Mouse (Mus musculus) ovary, postnatal 14 days (tissue): ENCODE results near the gene Tm7sf2.

Experiments used
- DNase-seq: peaks from one replicate; pipeline ENCODE4 v3.0.0; 2022; ENCODE audit warnings: low spot score

Tm7sf2 gene

DNA sequence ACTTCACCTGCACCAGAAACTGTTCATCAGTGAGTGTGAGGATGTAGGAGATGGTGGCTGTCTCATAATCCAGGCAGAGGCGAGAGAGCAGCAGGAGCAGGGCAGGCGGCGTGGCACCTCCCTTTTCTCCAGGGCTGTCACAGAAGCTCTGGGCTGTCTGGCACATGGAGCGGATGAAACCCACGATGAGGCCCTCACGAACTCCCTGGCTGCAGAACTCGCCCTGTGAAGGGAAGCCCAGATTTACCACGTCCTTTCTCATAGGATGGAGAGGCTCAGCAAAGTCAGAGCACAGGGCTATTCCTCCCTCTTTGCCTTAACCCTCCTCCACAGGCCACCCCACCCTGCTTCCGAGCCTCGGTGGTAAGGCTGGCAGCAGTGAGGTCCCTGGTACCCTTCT lies 1.7 kb upstream of the Tm7sf2 start:
- DNase-seq, result no peak

DNA sequence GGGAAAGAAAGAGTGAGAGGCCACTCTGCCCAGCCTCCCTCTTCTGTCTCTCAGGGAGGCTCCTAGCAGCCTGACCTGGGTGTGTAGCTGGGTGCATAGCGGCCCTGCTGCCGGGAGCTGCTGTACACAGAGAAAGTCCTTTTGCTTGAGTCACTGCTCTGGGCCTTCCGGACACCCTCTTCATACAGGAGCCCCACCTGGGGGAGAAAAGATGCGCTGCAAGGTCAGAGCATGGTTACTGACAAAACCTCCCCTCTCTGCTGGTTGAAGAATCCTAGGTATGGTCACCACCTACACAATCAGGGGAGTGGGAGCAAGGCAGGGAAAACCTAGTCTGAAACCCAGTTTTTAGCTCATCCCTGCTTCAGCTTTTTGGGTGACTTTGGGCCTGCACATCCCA lies 778 bp upstream of the Tm7sf2 start:
- DNase-seq, result no peak

DNA sequence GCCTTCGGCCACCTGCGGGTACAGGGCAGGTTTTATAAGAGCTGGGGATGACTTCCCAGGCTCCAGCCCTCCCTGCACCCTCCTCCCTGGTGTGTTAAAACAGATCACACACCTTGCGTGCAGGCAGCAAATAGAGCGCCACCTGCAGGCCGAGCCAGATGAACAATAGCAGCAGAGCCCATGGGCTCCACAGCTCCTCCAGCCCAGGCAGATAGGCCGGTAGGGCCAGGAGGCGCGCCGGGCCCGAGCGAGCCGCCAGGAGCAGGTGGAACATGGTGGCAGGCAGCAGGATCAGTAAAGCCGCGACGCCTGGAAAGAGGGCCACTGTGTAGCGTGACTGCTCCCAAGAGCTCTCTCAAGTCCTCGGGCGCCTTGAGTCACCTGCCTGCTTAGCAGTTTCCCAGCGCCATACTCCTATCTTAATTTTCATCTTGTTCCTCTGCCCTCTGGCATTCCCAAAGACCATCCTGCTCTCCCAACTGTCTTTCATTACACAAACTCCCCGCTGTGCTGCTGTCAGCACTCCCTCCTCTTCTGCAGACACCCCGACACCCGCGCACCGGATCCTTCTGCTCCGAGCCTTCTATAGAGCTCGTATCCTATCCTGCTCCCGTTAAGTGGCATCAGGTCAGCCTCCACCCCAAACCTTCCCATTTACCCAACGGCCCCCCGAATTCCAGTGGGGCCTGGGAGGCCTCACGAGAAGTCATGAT lies 1.0 kb downstream of the Tm7sf2 start:
- DNase-seq, result peak; percentile 65

DNA sequence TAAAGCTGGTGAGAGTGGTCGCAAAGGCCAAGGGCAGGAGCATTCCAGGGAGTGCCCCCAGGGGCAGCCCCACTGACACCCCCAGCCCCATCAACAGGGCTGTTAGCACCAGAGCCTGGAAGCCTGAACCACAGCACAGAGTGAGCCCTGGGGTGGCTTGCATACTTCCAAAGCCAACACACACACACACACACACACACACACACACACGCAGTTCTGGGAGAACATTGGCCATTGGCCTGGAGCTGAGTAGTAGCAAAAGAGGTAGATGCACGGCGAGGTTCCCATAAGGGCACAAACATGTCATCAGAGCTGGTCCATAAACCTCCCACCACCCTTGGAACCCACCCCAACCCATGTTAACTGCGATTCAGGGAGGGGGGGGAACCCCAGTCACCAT lies 1.6 kb downstream of the Tm7sf2 start:
- no peak for DNase-seq

DNA sequence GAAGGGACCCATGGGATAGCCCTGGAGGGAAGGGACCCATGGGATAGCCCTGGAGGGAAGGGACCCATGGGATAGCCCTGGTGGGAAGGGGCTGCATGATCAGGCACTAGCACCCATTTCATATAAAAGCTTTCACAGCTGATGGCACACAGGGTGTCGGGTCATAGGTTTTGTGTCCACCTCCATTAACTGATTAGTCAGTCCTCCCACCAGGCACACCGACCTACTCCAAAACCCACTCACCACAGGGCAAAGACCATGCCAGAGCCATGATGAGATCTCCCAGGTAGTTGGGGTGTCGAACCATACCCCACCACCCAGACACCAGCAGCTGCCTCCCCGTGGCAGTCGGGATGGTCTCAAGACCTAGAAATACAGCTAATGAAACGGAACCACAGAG lies 5.1 kb downstream of the Tm7sf2 start:
- no peak for DNase-seq

DNA sequence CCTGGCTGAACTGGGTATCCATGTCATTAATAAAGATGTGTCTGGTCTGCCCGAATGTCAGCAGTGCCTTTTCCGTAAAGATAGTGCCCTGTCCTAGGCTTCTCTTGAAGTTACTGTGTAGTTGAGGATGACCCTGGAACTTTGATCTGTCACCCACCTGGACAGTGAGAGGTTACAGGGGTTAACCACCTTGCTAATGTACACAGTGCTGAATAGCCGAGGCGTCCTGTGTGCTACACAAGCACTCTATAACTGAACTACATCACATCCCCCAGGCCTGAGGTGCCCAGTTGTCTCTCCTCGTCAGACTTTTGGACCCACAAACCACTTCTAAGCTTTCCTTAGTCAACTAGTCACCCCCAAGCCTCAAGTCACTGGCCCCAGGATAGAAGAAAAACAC lies 5.8 kb downstream of the Tm7sf2 start:
- no peak for DNase-seq

DNA sequence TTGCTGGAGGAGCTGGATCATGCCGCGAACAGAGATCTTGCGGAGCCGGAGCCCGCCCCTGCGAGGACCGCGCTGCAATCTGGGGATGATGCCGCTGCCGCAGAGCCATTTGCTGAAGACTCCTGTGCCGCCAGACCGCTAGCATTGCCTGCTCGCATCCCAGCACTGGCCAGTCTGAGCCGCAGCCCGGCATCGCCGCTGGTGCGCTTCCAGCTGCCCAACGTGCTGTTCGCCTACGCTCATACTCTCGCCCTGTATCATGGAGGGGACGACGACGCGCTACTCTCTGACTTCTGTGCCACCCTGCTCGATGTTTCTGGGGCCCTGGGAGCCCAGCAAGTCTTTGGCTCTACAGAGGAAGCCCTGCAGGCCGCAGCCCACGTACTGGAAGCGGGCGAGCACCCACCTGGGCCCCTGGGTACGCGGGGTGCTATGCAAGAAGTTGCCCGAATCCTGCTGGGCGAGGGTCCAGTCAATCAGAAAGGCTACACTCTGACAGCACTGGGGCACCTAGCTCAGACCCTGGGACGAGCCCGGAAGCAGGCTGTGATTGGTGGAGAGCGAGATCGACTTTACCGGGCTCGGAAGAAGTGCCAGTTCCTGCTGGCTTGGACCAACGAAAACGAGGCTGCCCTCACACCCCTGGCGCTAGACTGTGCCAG lies 6.4 kb downstream of the Tm7sf2 start:
- DNase-seq, result no peak

DNA sequence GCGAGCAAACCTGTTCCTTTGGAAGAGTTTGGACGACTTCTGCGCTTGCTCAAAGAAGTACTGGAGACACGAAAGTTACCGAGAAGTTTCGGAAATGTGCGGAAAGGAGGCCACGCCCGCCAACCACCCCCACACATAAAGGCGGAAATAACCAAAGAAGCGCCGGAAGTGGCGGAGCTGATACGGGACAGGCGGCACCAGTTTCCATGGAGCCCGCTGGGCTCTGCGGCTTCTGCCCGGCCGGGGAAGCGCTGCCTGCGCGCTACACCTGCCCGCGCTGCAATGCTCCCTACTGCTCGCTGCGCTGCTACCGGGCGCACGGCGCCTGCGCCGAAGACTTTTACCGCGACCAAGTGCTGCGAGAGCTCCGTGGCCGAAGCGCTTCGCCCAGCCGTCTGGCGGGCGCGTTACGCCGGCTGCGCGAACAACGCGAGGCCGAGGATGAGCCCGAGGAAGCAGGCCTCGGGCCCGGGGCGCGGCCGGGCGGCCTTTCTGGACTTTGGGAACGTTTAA lies 7.1 kb downstream of the Tm7sf2 start, which contains the start of gene Znhit2:
Gene Znhit2 (plus strand): TSS at position 172 of the 513 bp plus-strand sequence.
- DNase-seq, result peak; percentile 85

DNA sequence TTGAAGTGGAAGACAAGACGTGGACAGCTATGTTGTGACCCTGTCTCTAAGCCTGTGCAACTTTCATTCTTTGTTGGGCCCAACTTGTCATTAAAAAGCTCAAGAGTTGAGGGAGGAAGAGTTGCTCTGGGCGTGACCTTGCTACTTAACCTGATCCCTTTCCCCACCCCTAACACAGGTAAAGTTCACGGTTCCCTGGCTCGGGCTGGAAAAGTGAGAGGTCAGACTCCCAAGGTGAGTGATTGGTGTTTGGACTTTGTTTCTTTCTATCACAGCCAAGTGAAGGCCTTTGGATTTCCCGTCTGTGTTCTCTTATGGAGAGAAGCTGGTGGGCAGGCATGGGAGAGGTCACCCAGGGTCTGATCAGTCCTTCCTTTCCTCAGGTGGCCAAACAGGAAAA lies 9.2 kb downstream of the Tm7sf2 start:
- DNase-seq, result no peak

DNA sequence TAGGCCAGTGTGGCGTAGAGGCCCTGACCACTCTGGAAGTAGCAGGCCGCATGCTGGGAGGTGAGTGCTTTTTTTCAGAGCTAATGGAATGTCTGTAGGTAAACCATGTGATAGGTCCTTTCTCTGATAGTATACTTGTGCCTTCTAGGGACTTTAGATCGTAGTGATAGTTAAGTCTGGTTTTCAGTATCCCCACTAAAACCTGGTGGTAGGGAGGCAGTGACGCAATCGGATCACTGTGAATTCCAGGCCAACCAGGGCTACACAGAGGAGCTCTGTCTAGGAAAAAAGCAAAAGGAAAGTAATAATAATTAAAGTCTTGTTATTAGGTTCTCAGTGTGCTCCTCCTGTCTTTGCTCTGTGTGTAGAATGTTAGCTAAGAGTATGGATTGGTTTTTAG lies 9.7 kb downstream of the Tm7sf2 start:
- DNase-seq, result no peak

DNA sequence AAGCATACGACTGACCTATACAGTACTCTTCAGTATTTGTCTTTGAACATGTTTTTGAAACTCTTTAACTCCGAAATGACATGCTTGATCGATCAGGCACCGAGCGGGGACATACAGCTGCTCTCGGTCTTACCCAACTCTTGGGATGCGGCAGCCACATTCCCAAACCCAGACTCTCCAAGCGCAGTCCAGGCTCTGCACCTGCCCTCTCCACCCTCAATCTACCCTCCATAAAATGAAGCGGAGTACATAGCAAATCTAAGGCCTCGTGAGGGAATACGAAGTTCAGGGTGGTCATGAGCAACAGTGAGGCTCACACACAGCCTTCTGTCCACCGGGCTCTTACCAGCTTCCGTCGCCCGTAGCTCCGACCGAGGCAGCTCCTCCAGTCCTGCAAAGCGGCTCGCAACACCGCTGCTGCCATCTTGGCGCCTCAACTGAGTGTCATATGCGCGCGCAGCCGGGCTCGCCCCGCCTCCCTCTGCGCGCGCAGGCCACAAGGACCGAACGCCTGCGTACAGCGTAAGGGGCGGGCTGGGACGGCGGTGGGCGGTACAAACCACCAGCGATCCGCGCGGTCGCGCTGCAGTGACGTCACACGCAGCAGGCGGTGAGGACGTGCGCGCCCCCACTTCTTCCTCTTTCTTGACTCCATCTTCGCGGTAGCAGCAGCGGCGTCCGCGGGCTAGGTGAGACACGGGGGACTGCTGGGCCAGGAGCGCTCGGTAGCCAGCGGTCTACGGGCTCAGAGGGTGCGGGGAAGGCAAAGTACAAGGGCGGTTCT lies 10.7 kb downstream of the Tm7sf2 start, which contains the start of the genes Mrpl49 and Fau:
Gene Mrpl49 (minus strand): TSS at position 473 of the 784 bp plus-strand sequence.
Gene Fau (plus strand): TSS at position 532 of the 784 bp plus-strand sequence.
- DNase-seq, result peak; percentile 97

DNA sequence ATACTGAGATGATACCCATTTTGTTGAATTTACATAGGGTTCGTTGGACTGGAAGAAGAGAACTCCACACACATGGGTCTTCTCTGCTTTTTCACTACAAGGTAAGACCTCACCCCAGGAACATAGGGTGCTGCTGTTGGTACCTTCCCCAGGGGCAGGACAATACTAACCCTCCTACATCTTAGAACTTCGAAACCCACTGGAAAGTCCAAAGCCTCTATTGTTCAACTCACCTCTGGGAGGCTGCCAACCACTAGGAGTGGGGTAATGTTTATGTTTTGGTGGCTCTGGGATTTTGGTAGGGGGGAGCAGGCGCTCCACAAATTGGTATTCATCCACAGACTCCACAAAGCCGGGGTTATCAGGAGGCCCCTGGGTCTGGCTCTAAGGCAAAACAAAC lies 11.5 kb downstream of the Tm7sf2 start:
- no peak for DNase-seq

DNA sequence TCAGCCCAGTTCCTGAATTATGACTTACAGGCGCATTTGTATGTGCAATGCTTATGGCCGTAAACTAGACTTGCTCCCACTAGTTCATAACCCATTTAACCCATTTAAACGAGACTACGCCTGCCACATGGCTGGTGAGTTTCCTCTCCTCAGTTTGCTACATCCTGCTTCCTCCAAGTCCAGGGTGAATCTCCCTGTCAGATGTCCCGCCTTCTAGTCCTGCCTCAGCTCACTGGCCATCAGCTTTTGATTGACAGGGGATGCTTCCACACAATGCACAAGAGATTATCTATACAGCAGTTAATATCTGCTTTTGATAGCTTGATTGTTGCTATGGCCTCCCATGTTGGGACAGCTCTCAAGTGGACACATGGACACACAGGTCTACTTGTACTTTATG lies 13.9 kb downstream of the Tm7sf2 start:
- no peak for DNase-seq

DNA sequence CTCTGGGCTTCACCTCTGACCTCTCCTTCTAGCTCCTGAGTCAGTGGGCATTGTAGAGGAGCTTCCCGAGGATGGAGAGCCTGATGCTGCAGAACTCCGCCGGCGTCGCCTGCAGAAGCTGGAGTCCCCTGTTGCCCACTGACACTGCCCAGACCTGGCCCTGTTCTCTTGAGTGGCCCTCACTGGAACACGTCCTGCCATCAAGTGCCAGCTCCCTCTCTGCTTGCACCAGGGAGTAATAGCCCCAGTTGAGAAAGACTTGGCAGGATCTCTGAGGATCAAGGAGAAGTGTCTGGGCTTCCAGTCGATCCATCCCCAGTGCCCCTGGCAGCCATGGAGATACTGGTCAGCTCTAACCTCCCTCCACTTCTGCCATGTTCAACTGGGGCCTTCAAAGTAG lies 15.7 kb downstream of the Tm7sf2 start:
- no peak for DNase-seq

DNA sequence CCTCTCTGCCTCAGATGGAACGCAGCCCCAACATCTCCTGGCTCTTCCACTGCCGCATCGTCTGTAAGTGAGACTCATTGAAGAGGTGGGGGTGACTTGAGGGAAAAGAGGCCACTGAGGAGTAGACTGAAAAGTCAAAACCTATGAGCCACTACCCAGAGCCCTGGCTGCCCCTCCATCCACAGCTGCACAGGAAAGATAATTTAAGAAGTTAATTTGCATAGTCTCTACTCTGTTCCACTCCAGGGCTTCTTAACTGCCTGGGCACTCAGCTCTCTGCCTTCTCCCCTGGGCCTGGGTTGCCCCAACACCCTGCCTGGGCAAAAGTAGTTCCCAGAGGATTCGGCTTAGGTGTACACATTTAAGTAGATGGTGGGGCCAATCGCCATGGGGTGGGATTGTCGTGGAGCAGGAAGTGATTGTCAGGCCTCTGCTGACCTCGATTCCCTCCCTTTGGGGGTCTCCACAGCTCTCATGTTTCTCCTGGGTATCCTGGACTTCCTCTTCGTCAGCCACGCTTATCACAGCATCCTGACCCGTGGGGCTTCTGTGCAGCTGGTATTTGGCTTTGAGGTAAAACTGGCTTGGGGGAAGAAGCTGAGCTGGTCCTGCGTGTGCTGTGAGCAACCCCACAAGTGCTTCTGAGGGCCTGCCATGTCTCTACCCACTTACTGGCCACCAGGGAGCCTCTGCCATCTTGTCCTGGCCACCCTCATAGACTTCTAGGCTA lies 19.3 kb downstream of the Tm7sf2 start:
- DNase-seq, result no peak

DNA sequence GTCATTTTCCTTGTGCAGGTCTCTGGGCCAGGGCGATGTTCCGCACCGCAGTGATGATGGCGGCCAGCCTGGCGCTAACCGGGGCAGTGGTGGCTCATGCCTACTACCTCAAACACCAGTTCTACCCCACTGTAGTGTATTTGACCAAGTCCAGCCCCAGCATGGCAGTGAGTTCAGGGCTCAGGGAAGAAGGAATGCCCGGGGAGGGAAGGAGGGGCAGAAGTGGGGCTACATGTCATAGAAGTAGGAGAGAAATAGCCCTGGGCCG lies 20.3 kb downstream of the Tm7sf2 start:
- no peak for DNase-seq

DNA sequence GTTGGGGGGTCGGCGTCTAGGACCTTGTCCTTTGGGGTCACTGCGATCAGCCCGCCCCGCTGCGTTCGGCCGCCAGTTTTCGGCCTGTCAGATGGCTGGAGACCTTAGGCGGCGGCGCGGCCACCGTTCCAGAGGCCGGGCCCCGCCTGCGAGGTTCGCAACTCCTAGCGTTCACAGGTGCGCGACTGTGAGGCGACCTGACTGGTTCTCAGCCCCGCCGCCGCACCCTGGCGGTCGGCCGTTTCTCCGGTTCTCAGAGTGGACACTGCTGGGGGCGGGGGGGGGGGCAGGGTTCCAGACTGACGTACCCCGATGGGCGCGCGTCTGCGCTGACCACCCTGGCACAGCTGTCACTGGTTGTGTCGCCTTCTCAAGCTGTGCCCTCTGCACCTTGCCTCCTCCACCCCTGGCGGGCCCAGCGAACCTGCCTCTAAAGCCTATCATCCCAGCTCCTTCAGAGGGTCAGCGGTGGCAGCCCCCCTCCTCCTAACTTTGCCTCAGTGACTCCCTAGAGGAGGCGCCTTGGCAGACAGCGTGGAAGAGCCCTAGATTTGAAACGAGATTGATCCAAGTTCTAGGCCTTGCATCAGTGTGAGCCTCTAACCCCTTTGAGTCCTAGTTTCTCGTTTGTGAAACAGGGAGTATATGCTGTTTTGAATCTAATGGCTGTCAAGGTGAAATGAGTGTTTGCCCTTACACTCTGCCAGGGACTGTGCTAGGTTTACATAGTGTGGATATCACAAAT lies 20.8 kb downstream of the Tm7sf2 start:
- DNase-seq, result no peak

DNA sequence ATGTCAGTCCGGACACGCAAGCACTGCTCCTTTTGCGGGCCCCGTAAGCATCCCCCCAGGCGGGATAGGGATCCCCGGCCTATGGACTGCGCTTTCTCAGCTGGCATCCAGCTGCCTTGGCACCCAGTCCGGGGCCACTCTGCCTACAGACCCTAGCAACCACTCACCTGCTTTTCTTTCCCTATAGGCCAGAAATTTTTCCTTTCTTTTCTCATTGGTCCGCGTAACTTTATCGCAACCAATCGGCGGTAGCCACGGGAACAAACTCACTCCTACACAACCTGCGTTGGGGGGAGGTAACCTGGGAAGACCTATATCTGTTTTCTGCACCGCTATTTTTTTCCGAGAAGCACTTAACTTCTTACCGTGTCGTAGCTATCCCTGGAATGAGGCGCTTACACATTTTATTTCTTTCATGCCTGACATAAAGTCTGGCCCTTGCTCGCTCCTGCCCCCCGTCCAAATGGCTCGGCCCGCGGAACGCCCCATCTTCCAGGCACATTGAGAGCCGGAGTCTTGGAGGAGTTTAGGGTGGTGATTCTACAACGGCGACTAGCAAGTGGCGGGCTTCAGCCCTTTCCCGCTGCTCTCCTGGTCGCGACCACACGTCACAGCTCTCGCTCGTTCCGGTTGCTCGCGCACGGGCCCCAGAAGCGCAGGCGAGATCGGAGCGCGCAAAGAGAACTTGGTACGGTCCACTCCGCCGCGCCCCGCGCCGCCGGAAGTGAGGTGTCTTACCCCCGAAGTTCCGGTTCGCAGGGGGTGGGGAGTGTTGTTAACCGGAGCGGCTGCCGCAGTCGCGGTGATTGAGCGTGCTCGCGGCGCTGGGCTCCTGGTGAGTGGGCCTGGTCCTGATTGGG lies 21.6 kb downstream of the Tm7sf2 start, which contains the start of gene Syvn1:
Gene Syvn1 (plus strand): TSS at position 283 of the 860 bp plus-strand sequence.
- DNase-seq, result peak; percentile 73

DNA sequence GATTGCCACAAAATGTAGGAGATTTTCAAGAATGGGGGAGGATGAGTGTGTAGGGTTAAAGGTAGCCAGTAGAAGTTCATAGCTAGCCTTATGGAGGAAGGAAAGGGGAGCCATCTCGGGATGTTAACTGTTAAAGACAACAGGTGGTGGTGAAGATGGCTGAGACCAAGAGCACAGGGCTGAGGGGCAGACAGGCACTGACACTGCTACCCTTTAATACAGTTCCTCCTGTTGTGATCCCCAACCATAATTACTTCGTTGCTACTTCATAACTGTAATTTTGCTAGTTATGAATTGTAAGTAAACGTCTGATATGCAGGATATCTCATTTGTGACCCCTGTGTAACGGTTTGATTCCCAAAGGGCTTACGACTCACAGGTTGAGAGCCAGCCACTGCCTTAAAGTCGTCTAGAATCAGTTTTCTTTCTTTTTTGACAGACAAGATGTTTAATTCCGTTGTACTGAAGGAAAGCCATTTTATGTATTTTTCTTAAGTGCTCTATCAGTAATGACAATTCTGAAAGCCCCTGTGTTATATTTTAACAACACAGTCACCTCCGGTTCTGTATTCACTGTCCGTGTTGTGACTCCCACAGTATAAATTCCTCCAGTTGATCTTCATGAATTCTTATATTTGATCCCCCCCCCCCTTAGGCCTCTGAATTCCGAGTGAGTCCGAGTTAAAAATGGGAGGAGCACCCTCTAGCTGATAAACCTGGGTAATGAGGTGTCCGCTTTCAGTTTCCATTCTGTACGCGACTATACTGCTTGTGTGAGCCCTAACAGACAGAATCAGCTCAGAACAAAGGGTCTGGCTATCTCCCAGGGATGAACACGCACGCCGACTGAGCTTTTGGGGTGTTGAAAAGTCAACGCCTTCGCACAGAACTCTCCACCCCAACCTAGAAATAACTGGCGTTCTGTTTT lies 22.5 kb downstream of the Tm7sf2 start:
- DNase-seq, result no peak
